Mouse (Mus musculus) adipocyte (in vitro differentiated cells): ENCODE results near the gene Rlf.

Source experiments
- DNase-seq: peaks from one replicate; pipeline ENCODE4 v3.0.0-alpha.2; 2016; ENCODE audit warnings: low spot score

The Rlf gene

GRCm38 (mm10) chr4:121214793-121215304 lies at the start of gene Rlf:
TSS of gene Rlf (minus strand) at chr4:121215084.
- DNase-seq = peak; percentile 97

GRCm38 (mm10) chr4:121241612-121242000 lies 26.7 kb upstream of the Rlf start:
- no peak for DNase-seq

GRCm38 (mm10) chr4:121240637-121241611 lies 26.0 kb upstream of the Rlf start:
- peak; percentile 55 for DNase-seq

- DNase-seq = no peak
Measured at GRCm38 (mm10) chr4:121239878-121240277, 25.0 kb upstream of the Rlf start.

GRCm38 (mm10) chr4:121231772-121232414 lies 17.0 kb upstream of the Rlf start:
- DNase-seq = peak; percentile 60

GRCm38 (mm10) chr4:121230943-121231614 lies 16.2 kb upstream of the Rlf start:
- no peak for DNase-seq

- peak; percentile 53 for DNase-seq
Measured at GRCm38 (mm10) chr4:121227072-121227471, 12.2 kb upstream of the Rlf start.

- DNase-seq = no peak
Measured at GRCm38 (mm10) chr4:121225177-121225576, 10.3 kb upstream of the Rlf start.

GRCm38 (mm10) chr4:121223136-121223535 lies 8.3 kb upstream of the Rlf start:
- no peak for DNase-seq

GRCm38 (mm10) chr4:121216216-121216615 lies 1.3 kb upstream of the Rlf start:
- DNase-seq = no peak

- DNase-seq = no peak
Measured at GRCm38 (mm10) chr4:121215489-121215888, 605 bp upstream of the Rlf start.

GRCm38 (mm10) chr4:121213936-121214792 lies 720 bp downstream of the Rlf start:
- DNase-seq = peak; percentile 52

GRCm38 (mm10) chr4:121208911-121209310 lies 6.0 kb downstream of the Rlf start:
- no peak for DNase-seq

GRCm38 (mm10) chr4:121197856-121198255 lies 17.0 kb downstream of the Rlf start:
- DNase-seq = no peak

GRCm38 (mm10) chr4:121196995-121197394 lies 17.9 kb downstream of the Rlf start:
- peak; percentile 15 for DNase-seq

GRCm38 (mm10) chr4:121196205-121196604 lies 18.7 kb downstream of the Rlf start:
- no peak for DNase-seq

GRCm38 (mm10) chr4:121194736-121195135 lies 20.1 kb downstream of the Rlf start:
- no peak for DNase-seq

GRCm38 (mm10) chr4:121192306-121192705 lies 22.6 kb downstream of the Rlf start:
- DNase-seq = no peak

GRCm38 (mm10) chr4:121189341-121189740 lies 25.5 kb downstream of the Rlf start:
- no peak for DNase-seq

- DNase-seq = no peak
Measured at GRCm38 (mm10) chr4:121179669-121180068, 35.2 kb downstream of the Rlf start.

- DNase-seq = no peak
Measured at GRCm38 (mm10) chr4:121167656-121168055, 47.2 kb downstream of the Rlf start.
